Mouse (Mus musculus) bone marrow macrophage, adult 2 months (primary cell): ENCODE measurements around the gene Mip.

Experiments used
- CTCF ChIP-seq: IDR thresholded peaks from 2 replicates; pipeline ENCODE4 v1.5.1; 2012; ENCODE audit warnings: low read depth, mild to moderate bottlenecking, low read length, moderate library complexity
- POLR2A ChIP-seq: IDR thresholded peaks from 2 replicates; pipeline ENCODE4 v1.6.1; 2012; ENCODE audit warnings: mild to moderate bottlenecking, low read depth, low read length, borderline replicate concordance

DNA sequence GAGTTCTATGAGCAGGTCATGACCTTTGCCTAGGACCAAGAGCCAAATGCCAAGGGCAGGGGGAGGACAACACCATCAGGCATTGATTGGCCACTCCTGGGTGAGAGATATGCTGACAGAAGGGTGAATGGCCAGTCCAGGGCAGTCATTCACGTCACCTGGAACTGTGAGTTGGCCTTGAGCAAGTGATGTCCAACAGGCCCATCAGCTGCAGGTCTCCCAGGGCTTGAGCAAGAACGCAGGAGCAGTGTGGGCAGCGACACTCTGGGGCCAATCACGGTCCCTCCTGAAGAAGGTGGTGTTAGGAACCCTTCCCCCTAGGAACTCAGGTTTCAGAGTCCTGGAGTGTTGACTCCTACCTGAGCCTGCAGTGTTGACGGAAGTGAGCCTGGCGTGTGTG, 23.8 kb upstream of the Mip start:
- TF ChIP-seq POLR2A (no peak), CTCF (no peak)
